Mouse (Mus musculus) G1E (cell line): ENCODE data around the gene Sct. TPM values are rescaled to one million over a fixed set of nuclear protein-coding genes. Genes with fewer than 3 reads are reported as not detected.

Source experiments
- ATAC-seq: 2 replicates; pipeline ENCODE4 v1.8.0; 2016; ENCODE audit warnings: mild to moderate bottlenecking; ENCODE audit not compliant: insufficient number of reproducible peaks, poor library complexity, low FRiP score, severe bottlenecking; ENCODE audit errors: extremely low read depth
- DNase-seq: peaks from one replicate; pipeline ENCODE4 v3.0.0; 2012; ENCODE audit warnings: low spot score
- H3K27me3 ChIP-seq: 2 replicates; pipeline ENCODE4 v1.6.1; 2012; ENCODE audit warnings: mild to moderate bottlenecking, low read length, inconsistent platforms; ENCODE audit not compliant: insufficient read depth
- H3K36me3 ChIP-seq: replicated peaks from 2 replicates; pipeline ENCODE3; 2012; ENCODE audit warnings: mild to moderate bottlenecking, inconsistent platforms
- H3K4me1 ChIP-seq: 2 replicates; pipeline ENCODE4 v1.6.1; 2012; ENCODE audit warnings: low read depth, low read length, inconsistent platforms, mixed read lengths; ENCODE audit not compliant: insufficient read depth
- H3K4me3 ChIP-seq: 2 replicates; pipeline ENCODE4 v1.5.1; 2012; ENCODE audit warnings: low read depth, mild to moderate bottlenecking, inconsistent platforms, low read length, moderate library complexity, mixed read lengths
- H3K9me3 ChIP-seq: replicated peaks from 2 replicates; pipeline ENCODE4 v1.6.1; 2012; ENCODE audit warnings: inconsistent platforms
- CTCF ChIP-seq: IDR thresholded peaks from 2 replicates; pipeline ENCODE4 v1.5.1; 2012; ENCODE audit warnings: low read depth, low read length, inconsistent platforms, mixed read lengths
- GATA1 ChIP-seq: IDR thresholded peaks from 2 replicates; pipeline ENCODE4 v1.6.1; 2012; ENCODE audit warnings: borderline replicate concordance, low read length, inconsistent platforms, mixed read lengths
- GATA2 ChIP-seq: IDR thresholded peaks from 2 replicates; pipeline ENCODE4 v1.6.1; 2012; ENCODE audit warnings: low read depth, low read length, inconsistent platforms, borderline replicate concordance
- POLR2AphosphoS5 ChIP-seq: IDR thresholded peaks from 2 replicates; pipeline ENCODE4 v1.6.1; 2012; ENCODE audit warnings: low read depth, low read length, inconsistent platforms; ENCODE audit not compliant: insufficient replicate concordance
- TAL1 ChIP-seq: conservative IDR thresholded peaks from 2 replicates; pipeline ENCODE4 v1.6.1; 2012; ENCODE audit warnings: low read depth, low read length, inconsistent platforms, mixed read lengths
- polyA plus RNA-seq: library from polyadenylated mRNA; stranded (reverse); fragments of >175 nt; gene quantifications from 2 replicates; pipeline ENCODE4 v1.2.3, GENCODE M21; 2012
- total RNA-seq, 2 experiments: library from RNA; stranded (forward) in 1 of 2; stranded (reverse) in 1 of 2; fragments of 200-1000 nt in 1 of 2; fragments of >200 nt in 1 of 2; fragmentation: Nextera tagmentation in 1 of 2; gene quantifications; 2 replicates each; pipeline ENCODE4 v1.2.3; 2014 to 2017

Gene Sct
- total and polyA plus RNA-seq, 3 experiments = not detected

DNA sequence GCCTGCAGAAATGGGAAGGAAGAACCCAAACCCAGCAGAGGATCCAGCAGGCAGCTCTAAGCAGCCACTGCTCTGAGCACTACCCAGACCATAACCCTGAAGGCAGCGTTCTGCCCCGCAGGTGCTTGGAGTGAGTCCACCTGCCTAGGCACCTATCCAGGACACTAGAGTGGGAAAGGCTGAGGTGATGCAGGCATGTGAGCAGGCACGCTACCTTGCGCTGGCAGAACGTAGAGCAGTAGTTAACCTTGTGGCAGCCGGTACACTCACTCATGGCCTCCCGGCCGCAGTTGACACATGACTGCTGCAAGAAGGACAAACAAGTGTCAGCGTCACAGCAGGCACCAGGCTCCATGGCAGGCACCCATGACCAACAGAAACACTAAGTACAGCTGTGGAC is 22.5 kb upstream of the Sct start:
- no peak overlapping the region for H3K4me3 ChIP-seq
- ATAC-seq (no peak), DNase-seq (no peak)
- no peaks in the 10 kb centered on the region for H3K9me3 ChIP-seq
- H3K27me3 ChIP-seq = no peaks in the 10 kb centered on the region
- TF ChIP-seq GATA2 (no peak), TAL1 (no peak), GATA1 (no peak)
- H3K4me1 ChIP-seq = no peaks in the 10 kb centered on the region
- peaks cover 96% of the 10 kb centered on the region for H3K36me3 ChIP-seq

DNA sequence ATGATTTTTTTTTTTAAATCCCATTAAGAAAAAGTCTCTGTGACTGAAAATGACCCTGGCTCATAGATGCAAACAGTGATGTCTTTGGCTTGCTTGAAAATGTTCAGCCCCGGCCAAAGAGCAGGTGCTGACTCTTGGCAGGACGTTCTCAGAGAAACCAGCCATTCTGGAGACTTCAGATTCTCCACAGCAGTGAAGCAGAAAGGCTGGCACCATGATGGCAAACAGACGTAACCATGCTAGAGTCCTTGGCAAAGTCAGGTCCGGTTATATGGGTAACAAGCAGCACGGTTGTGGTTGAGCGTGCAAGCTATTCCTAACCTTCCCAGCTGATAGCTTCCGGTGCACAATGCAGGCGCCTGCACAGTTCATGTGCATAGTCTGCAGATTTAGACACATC is 20.2 kb upstream of the Sct start:
- ATAC-seq = no peak
- Histone ChIP-seq H3K36me3 (peaks cover 74% of the 10 kb centered on the region), H3K27me3 (peaks cover 4% of the 10 kb centered on the region; the same call in 1 of the 2 replicates)

DNA sequence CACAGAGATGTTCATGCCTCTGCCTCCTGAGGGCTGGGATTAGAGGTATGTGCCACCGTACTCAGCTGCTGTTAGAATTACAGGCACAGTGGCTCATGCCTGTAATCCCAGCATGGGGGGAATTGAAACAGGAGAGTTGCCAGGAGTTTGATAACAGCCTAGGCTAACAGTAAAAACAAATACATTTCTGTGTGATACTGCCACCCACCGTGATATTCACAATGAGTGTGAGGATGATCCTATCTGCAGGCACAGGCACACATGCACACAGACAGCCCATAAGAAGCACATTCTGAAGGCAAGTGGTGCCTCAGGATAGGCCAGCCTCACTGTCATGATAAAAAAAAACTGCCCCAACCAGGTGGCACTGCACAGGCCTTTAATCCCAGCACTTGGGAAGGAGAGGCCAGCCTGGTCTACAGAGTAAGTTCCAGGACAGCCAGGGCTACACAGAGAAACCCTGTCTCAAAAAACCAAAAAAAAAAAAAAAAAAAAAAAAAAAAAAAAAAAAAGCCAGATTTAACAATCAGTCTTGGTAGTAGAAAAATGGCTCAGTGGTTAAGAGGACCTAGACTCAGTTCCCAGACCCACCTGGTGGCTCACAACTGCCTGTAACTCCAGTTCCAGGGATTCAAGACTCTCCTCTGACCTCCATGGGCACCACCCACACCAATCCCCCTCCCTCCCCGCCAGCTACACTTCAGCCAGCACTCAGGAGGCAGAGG is 19.2 kb upstream of the Sct start:
- Histone ChIP-seq H3K36me3 (peaks cover 63% of the 10 kb centered on the region), H3K9me3 (no peaks in the 10 kb centered on the region), H3K4me3 (no peak overlapping the region), H3K27me3 (peaks cover 12% of the 10 kb centered on the region), H3K4me1 (0 out of 2 replicates have a peak, but pooled peaks cover 3% of the 10 kb centered on the region)
- DNase-seq (no peak), ATAC-seq (no peak)
- TF ChIP-seq TAL1 (no peak), POLR2AphosphoS5 (no peak), GATA2 (no peak), GATA1 (no peak), CTCF (no peak)

More for the DNA sequence above, 20.2 kb upstream of the Sct start:
- no peak for DNase-seq
- Histone ChIP-seq H3K9me3 (no peaks in the 10 kb centered on the region), H3K4me1 (no peaks in the 10 kb centered on the region), H3K4me3 (no peak overlapping the region)
- TF ChIP-seq CTCF = no peak
- no peak for TF ChIP-seq GATA2
- TF ChIP-seq POLR2AphosphoS5 = no peak
- no peak for TF ChIP-seq GATA1
- TF ChIP-seq TAL1 = no peak

DNA sequence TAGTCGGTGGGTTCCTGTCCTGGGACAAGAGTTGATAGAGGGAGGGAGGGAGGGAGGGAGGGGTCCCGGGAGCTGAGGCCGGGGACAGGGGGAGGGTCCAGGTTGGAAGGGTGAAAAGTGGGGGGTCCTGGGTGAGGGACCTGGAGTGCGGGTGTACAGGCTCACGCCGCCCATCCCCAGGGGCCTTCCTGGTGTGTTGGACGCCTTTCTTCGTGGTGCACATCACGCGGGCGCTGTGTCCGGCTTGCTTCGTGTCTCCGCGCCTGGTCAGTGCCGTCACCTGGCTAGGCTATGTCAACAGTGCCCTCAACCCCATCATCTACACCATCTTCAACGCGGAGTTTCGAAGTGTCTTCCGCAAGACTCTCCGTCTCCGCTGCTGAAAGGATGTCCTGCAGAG is 15.5 kb upstream of the Sct start:
- peaks cover 28% of the 10 kb centered on the region for H3K36me3 ChIP-seq
- no peak for DNase-seq
- TF ChIP-seq GATA2 = no peak
- TF ChIP-seq TAL1 = no peak
- TF ChIP-seq GATA1 = no peak
- no peak for TF ChIP-seq POLR2AphosphoS5
- H3K4me3 ChIP-seq = no peak overlapping the region
- ATAC-seq = no peak
- H3K27me3 ChIP-seq = peaks cover 39% of the 10 kb centered on the region
- H3K9me3 ChIP-seq = no peaks in the 10 kb centered on the region
- H3K4me1 ChIP-seq = peaks cover 6% of the 10 kb centered on the region; the same call in 1 of the 2 replicates

DNA sequence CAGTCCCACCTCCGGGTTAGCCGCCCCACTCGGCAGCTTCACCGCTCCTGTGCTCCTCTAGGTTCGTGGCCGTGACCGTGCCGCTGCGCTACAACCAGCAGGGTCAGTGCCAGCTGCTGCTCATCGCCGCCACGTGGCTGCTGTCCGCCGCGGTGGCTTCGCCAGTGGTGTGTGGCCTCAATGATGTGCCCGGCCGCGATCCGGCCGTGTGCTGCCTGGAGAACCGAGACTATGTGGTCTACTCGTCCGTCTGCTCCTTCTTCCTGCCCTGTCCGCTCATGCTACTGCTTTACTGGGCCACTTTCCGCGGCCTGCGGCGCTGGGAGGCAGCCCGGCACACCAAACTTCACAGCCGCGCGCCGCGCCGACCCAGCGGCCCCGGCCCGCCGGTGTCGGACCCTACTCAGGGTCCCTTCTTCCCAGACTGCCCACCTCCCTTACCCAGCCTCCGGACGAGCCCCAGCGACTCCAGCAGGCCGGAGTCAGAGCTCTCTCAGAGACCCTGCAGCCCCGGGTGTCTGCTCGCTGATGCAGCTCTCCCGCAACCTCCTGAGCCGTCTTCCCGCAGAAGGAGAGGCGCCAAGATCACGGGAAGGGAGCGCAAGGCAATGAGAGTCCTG is 15.0 kb upstream of the Sct start:
- Histone ChIP-seq H3K36me3 (peaks cover 23% of the 10 kb centered on the region), H3K4me3 (no peak overlapping the region), H3K4me1 (peaks cover 6% of the 10 kb centered on the region; the same call in 1 of the 2 replicates), H3K27me3 (peaks cover 39% of the 10 kb centered on the region), H3K9me3 (no peaks in the 10 kb centered on the region)
- DNase-seq (no peak), ATAC-seq (no peak)
- TF ChIP-seq GATA2 = no peak
- TF ChIP-seq CTCF = no peak
- TF ChIP-seq GATA1 = no peak
- TF ChIP-seq POLR2AphosphoS5 = no peak
- TF ChIP-seq TAL1 = no peak

DNA sequence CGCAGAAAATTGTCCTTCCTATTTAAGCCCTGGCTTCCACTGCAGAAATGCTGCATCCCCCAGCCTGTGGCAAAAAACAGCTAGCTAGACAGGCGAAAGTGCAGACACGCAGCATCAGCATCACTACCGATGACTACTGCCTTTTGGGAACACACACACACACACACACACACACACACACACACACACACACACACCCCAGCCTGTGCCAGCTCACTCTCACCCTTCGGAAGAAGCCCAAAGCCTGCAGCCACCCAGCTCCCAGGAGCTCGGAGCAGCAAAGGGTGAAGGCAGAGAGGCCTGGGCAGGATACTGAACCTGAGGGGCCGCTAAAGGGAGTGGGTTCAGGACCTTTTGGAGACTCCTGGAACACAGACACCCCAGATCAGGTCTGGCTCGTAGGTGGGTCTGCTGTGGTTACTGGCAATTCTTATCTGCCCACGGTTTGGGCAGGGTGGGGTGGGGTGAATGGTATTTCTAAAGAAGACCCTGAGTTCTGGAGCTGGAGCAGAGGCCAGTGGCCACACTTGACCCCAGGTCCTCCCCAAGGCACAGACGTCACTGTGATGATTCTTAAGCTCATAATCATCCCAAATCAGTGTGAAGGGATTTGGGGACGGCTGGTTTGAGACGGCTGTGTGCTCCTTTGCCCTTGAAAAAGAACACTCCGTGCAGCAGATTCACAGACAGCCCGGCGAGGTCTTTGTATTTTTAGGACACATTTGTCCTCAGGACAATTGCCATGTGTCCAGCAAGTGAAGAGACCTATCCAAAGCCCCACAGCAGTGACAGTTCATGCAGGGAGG is 13.9 kb upstream of the Sct start:
- Histone ChIP-seq H3K9me3 (no peaks in the 10 kb centered on the region), H3K4me3 (no peak overlapping the region), H3K4me1 (peaks cover 6% of the 10 kb centered on the region; the same call in 1 of the 2 replicates), H3K36me3 (peaks cover 13% of the 10 kb centered on the region), H3K27me3 (peaks cover 39% of the 10 kb centered on the region)
- no peak for TF ChIP-seq TAL1
- TF ChIP-seq GATA2 = no peak
- TF ChIP-seq POLR2AphosphoS5 = no peak
- no peak for TF ChIP-seq CTCF
- DNase-seq = no peak
- ATAC-seq = no peak
